Mouse (Mus musculus): ENCODE measurements at regions not wholly inside any gene's neighbourhood (a gene's known extent, or its start where the extent isn't known, plus 50 kb on each side); places are given as distances from the start of the nearest gene placed in this dataset.

GRCm38 (mm10) chr11:38762241-38762640, 1526.5 kb upstream of the Tenm2 start:
- no peak overlapping the region for H3K4me3 ChIP-seq (ENCODE audit: low read depth, low read length)
- DNase-seq (ENCODE audit: low spot score) (no peak), ATAC-seq (ENCODE audit: insufficient read depth, low FRiP score, low TSS enrichment) (no peak)
- no peaks in the 10 kb centered on the region for H3K9me3 ChIP-seq (ENCODE audit: control insufficient read depth, low read length)
- no peak overlapping the region for H3K9ac ChIP-seq (ENCODE audit: low read length)
- H3K27me3 ChIP-seq (ENCODE audit: control insufficient read depth, insufficient read depth, low read length), result no peaks in the 10 kb centered on the region
- no peaks in the 10 kb centered on the region for H3K36me3 ChIP-seq (ENCODE audit: control insufficient read depth, insufficient read depth, low read length)
- H3K27ac ChIP-seq (ENCODE audit: low read depth, low read length), result no peak overlapping the region
- H3K4me2 ChIP-seq (ENCODE audit: low read depth), result no peak overlapping the region
- no peaks in the 10 kb centered on the region for H3K4me1 ChIP-seq (ENCODE audit: control insufficient read depth, insufficient read depth, low read length)
- WGBS, result 77% methylated on average over 2 of the region's 2 CpGs

- H3K27ac ChIP-seq (ENCODE audit: low read depth, low read length), result no peak overlapping the region
- no peaks in the 10 kb centered on the region for H3K27me3 ChIP-seq (ENCODE audit: control insufficient read depth, insufficient read depth, low read length)
- ATAC-seq (ENCODE audit: insufficient read depth, low FRiP score, low TSS enrichment) (0 out of 2 replicates have a peak, but pooled peaks have one; percentile 53), DNase-seq (ENCODE audit: low spot score) (peak; percentile 13)
- H3K9ac ChIP-seq (ENCODE audit: low read length), result no peak overlapping the region
- 53% methylated on average over 3 of the region's 3 CpGs for WGBS
- H3K36me3 ChIP-seq (ENCODE audit: control insufficient read depth, insufficient read depth, low read length), result no peaks in the 10 kb centered on the region
- no peak overlapping the region for H3K4me3 ChIP-seq (ENCODE audit: low read depth, low read length)
- H3K9me3 ChIP-seq (ENCODE audit: control insufficient read depth, low read length), result no peaks in the 10 kb centered on the region
- no peak overlapping the region for H3K4me2 ChIP-seq (ENCODE audit: low read depth)
- no peaks in the 10 kb centered on the region for H3K4me1 ChIP-seq (ENCODE audit: control insufficient read depth, insufficient read depth, low read length)
These were observed 1511.8 kb upstream of the Tenm2 start for GRCm38 (mm10) chr11:38747549-38747948.

- Histone ChIP-seq H3K4me3 (ENCODE audit: low read depth, low read length) (no peak overlapping the region), H3K27me3 (ENCODE audit: control insufficient read depth, insufficient read depth, low read length) (no peaks in the 10 kb centered on the region), H3K4me2 (ENCODE audit: low read depth) (no peak overlapping the region), H3K4me1 (ENCODE audit: control insufficient read depth, insufficient read depth, low read length) (no peaks in the 10 kb centered on the region), H3K36me3 (ENCODE audit: control insufficient read depth, insufficient read depth, low read length) (no peaks in the 10 kb centered on the region), H3K27ac (ENCODE audit: low read depth, low read length) (no peak overlapping the region), H3K9ac (ENCODE audit: low read length) (no peak overlapping the region), H3K9me3 (ENCODE audit: control insufficient read depth, low read length) (no peaks in the 10 kb centered on the region)
- 70% methylated on average over 2 of the region's 2 CpGs for WGBS
- ATAC-seq (ENCODE audit: insufficient read depth, low FRiP score, low TSS enrichment) (no peak), DNase-seq (ENCODE audit: low spot score) (no peak)
These were observed 1493.3 kb upstream of the Tenm2 start for GRCm38 (mm10) chr11:38729101-38729500.

- H3K27me3 ChIP-seq (ENCODE audit: control insufficient read depth, insufficient read depth, low read length), result no peaks in the 10 kb centered on the region
- no peaks in the 10 kb centered on the region for H3K4me1 ChIP-seq (ENCODE audit: control insufficient read depth, insufficient read depth, low read length)
- no peak overlapping the region for H3K9ac ChIP-seq (ENCODE audit: low read length)
- ATAC-seq (ENCODE audit: insufficient read depth, low FRiP score, low TSS enrichment) (no peak), DNase-seq (ENCODE audit: low spot score) (no peak)
- no peak overlapping the region for H3K27ac ChIP-seq (ENCODE audit: low read depth, low read length)
- no peaks in the 10 kb centered on the region for H3K36me3 ChIP-seq (ENCODE audit: control insufficient read depth, insufficient read depth, low read length)
- H3K4me2 ChIP-seq (ENCODE audit: low read depth), result no peak overlapping the region
- no peaks in the 10 kb centered on the region for H3K9me3 ChIP-seq (ENCODE audit: control insufficient read depth, low read length)
- 83% methylated on average over 3 of the region's 3 CpGs for WGBS
- H3K4me3 ChIP-seq (ENCODE audit: low read depth, low read length), result no peak overlapping the region
These were observed 1479.9 kb upstream of the Tenm2 start for GRCm38 (mm10) chr11:38715697-38716096.

- no peak overlapping the region for H3K27ac ChIP-seq (ENCODE audit: low read depth, low read length)
- H3K4me2 ChIP-seq (ENCODE audit: low read depth), result no peak overlapping the region
These were observed 1445.5 kb upstream of the Tenm2 start for GRCm38 (mm10) chr11:38681264-38681663.

GRCm38 (mm10) chr11:38673367-38674056, 1437.7 kb upstream of the Tenm2 start:
- Histone ChIP-seq H3K4me1 (ENCODE audit: control insufficient read depth, insufficient read depth, low read length) (no peaks in the 10 kb centered on the region), H3K36me3 (ENCODE audit: control insufficient read depth, insufficient read depth, low read length) (no peaks in the 10 kb centered on the region), H3K4me2 (ENCODE audit: low read depth) (no peak overlapping the region), H3K9me3 (ENCODE audit: control insufficient read depth, low read length) (no peaks in the 10 kb centered on the region), H3K27ac (ENCODE audit: low read depth, low read length) (no peak overlapping the region), H3K9ac (ENCODE audit: low read length) (no peak overlapping the region), H3K27me3 (ENCODE audit: control insufficient read depth, insufficient read depth, low read length) (no peaks in the 10 kb centered on the region), H3K4me3 (ENCODE audit: low read depth, low read length) (no peak overlapping the region)
- 69% methylated on average over 5 of the region's 5 CpGs for WGBS
- no peak for DNase-seq (ENCODE audit: low spot score)
- ATAC-seq (ENCODE audit: insufficient read depth, low FRiP score, low TSS enrichment), result no peak

More at GRCm38 (mm10) chr11:38681264-38681663, 1445.5 kb upstream of the Tenm2 start:
- Histone ChIP-seq H3K4me3 (ENCODE audit: low read depth, low read length) (no peak overlapping the region), H3K27me3 (ENCODE audit: control insufficient read depth, insufficient read depth, low read length) (no peaks in the 10 kb centered on the region), H3K9ac (ENCODE audit: low read length) (no peak overlapping the region), H3K36me3 (ENCODE audit: control insufficient read depth, insufficient read depth, low read length) (no peaks in the 10 kb centered on the region), H3K9me3 (ENCODE audit: control insufficient read depth, low read length) (no peaks in the 10 kb centered on the region), H3K4me1 (ENCODE audit: control insufficient read depth, insufficient read depth, low read length) (no peaks in the 10 kb centered on the region)
- ATAC-seq (ENCODE audit: insufficient read depth, low FRiP score, low TSS enrichment) (no peak), DNase-seq (ENCODE audit: low spot score) (no peak)
- WGBS, result 68% methylated on average over 7 of the region's 7 CpGs

All from neural tube, embryonic 11.5 days (tissue).